Mouse (Mus musculus) kidney, postnatal 10 days (tissue): Measurements from ENCODE around the gene Zfp366.

Experiments used
- DNase-seq: peaks from one replicate; pipeline ENCODE4 v3.0.0; 2021; ENCODE audit warnings: mixed read lengths

Gene Zfp366

DNA sequence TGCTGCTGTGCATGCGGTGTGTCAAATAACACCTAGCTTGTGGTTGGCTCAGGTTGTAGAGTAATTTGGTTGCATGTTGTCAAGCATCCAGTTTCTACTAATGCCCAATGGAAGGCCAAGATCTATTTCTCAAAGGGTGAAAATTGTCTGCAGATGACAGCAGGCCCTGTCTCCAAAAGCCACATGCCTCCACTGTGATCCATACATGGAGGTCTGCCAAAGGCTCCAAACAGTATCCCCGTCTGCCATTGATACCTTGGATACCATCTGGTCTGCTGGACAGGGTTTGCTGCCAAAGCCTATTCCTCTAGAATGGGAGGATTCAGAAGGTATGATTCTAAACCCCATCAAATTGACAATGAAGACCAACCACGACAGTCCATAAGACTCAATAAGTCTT, 74.1 kb downstream of the Zfp366 start:
- no peak for DNase-seq

DNA sequence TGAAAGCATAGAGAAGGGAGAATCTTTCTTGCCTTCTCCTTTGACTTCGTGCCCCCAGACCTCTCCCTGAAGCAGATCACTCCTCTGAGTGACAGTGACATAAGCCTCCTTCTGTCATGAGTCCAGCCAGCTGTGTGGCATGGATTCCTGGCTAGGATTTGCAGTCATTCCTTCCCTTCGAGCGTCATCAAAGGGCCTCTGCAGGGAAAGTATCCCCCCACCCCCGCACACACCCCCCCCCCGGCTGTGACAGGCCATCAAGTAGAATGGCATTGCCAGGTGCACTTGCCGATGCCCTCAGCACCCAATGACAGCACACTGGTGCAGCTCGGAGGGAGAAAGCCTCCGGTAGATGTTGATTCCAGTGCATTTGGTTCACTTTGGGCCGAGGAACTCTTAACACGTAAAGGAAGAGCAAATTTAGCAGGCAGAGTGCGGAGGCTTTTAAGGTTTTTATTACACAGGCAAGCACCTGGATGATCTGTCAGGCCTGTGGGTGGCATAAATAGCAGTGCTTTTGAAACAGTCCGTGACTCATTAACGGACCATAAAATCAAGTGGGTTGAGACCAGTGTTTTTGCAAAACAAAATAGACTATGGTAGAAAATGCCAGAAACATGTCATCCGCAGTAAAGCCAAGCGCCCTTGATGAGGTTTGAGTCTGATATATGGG, 75.0 kb downstream of the Zfp366 start:
- DNase-seq: no peak

DNA sequence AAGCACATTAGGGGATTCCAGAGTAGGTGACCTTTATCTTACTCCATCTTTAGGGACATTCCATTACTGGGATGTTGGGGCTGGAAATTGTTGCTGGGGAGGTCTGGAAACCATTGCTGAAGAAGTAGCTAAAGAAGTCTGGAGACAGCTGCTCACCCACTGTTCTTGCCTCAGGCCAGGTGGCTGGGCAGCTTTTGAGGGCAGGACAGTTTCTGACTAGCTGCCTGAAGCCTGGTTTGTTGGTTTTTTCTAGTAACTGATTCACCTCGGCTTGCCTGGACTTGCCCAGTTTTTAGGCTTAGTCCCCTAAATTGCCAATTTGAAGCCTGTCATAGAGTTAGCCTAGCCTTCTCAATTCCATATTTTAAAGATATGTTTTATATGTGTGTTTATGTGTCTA, 77.8 kb downstream of the Zfp366 start:
- no peak for DNase-seq

DNA sequence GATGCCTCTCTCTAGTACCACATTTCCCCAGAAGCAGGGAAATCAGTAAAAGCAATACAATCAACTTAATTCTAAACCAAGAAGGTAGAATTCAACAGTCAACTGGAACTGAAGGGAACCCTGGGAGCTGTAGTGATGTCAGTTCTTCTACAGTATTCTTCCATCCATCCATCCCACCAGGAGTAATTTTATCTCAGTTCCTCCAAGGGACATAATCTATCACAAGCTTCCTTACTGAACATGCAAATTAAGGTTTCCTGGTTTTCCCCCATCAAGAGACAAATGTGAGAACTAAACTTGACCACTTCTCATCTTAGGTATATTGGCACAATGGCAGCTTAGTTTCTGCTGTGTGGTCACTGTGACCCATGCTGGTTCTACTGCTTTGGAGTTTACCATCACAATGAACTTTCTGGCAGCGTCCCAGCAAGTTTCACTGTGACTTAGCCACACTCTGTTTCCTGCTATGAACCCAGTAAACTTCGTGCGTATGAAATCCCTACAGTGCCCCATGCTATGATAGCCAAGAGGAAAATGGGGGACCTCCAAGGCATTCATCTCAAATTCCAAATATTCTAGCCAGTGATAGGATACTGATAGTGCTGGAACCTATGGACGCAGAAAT, 78.6 kb downstream of the Zfp366 start:
- DNase-seq: no peak

DNA sequence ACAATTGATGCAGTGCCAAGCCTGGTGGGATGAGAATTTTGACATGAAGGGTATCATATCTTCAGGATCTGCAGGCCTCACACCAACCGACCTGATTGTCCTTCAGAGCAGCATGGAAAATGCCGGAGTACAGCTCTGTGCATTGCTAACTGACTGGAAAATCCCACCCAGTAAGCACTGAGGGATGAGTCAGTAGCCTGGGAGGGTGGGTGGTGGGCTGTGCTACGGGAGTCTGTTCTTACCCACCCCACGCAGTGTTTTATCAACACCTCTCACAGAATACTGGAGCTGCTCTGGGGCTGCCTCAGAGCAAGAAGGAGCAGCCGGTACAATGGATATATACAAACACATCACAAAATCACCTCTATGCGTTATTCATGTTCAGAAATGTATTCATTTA, 79.9 kb downstream of the Zfp366 start:
- DNase-seq: no peak

DNA sequence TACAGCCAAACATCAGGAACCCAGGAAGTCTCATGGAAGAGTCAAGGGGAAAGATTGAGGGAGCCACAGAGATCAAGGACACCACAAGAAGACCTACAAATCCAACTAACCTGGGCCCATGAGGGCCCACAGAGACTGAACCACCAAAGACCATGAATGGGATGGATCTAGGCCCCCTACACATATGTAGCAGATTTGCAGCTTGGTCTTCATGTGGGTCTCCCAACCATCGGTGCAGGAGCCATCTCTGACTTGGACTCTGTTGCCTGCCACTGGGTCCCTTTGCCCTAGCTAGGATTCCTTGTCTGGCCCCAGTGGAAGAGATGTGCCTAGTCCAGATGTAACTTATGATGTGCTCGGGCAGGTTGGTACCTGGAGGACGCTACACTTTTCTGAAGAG, 87.4 kb downstream of the Zfp366 start:
- DNase-seq: no peak

DNA sequence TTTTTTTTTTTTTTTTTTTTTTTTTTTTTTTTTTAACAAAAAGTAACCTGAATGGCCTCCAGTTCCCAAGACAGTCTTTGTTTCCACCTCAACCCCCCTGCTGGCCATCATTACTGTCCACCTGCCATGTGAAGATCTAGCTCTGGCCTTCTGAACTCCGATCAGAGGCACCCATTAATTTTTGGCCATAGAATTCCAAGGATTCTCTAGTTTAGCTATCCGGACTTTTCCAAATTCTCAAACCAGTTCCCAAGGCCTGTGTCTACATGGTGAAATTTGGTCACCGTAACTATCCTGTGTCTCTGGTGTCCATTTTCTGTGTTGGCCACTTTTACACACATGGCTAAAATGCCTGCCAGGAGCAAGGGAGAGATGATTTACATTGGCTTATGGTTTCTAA, 92.9 kb downstream of the Zfp366 start:
- DNase-seq: no peak

DNA sequence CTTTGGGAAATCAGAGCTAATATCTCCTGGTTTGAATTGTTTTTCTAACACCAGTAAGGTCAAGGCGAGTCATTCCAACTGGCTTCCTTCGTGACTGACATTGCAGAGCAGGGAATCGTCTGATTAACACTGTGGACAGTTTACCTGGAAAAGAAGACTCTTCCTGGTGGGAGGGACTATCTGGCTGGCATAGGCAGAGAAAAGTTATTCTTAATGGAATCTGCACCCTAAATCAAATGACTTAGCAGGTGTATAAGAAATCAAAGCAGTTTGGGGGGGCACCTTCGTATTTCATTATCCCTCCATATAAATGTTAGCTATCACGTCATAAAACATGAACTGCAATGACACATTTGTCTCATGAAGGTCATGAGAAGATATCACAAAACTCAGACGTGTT, 93.9 kb downstream of the Zfp366 start:
- no peak for DNase-seq

DNA sequence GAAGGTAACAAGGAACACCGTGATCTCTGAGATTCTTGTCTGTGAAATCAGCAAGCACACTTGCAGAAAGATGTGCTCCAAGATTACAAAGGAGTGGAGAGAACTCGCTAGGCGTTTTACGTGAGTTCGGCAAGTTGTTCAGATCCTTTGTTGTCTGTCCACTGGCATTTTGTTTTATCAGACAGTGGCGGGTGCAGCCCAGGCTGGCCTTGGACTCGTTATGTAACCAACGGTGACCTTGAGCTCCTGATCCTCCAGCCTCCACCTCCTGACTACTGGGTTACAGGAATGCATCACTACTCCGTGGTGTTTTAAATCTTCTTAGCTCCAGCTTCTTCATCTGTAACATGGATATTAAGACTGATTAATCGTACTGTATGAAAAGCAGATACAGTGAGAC, 94.7 kb downstream of the Zfp366 start:
- DNase-seq: no peak

DNA sequence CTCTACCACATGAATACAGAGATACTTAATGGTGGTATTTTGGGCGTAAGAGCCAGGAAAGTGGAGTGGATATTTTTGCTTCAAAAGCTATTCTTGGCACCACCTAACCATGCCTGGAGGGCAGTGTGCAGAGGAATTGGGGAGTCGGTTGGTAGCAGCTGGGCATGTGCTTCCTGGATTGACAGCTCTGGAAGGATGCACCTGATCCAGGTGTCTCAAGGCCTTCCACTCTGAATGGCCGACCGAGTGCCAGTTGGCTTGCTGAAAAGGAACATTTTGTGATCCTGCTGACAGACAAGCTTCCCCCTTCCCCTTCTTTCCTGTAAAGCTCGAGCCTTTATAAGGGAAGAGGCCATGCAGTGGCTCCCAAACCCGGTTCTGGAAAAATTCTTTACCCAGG, 98.3 kb downstream of the Zfp366 start:
- DNase-seq: no peak

DNA sequence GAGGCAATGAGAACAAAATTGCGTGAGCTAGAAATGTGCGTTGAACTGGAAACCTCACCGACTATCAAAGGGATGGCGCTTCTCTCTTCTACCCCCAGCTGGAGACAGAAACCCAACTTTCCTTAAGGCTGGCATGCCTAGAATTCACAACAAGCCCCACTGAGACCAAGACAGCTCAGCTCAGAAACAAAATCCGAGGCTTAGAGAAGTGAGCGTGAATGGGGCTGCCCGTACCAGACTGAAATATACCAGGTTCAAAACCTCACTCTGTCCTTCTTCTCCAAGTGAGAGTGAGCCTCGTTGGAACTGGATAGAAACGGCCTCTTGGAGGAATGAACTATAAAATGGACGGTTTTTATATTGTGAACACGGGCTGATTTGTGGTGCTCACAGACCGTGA, 99.3 kb downstream of the Zfp366 start:
- no peak for DNase-seq

DNA sequence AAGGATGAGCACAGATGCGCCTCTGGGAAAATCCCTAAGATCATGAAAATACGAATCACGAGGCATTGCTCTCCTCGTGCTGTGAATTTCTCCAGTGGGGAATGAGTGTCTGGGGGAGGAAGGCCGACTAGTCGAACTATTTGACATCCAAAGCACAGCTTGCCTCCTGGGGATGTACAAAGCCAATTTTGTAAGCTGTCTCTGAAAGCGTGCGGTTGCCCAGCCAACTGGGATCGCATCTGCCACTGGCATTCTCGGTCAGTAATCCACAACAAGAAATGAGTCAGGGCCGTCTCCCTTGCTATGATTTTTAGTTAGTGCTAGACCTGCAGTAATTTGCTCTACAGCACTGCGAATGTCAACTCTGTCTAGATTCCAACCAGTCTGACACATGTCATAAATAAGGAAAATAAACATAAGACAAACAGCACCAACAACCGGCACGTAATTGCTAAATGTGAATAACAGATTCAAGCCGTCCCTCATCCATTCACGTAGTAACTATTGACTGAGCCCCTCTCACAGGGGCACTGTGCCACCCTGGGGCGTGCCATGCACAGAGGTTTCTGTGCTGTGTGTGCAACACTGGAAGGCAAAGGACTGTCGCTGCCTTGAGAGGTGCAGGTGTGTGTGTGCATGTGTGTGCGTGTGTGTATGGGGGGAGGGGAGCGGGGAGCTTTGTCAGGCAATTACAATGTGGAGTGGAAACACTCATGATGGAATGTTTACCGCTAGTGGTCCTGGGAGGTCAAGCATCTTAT, 100.0 kb downstream of the Zfp366 start:
- DNase-seq: no peak

DNA sequence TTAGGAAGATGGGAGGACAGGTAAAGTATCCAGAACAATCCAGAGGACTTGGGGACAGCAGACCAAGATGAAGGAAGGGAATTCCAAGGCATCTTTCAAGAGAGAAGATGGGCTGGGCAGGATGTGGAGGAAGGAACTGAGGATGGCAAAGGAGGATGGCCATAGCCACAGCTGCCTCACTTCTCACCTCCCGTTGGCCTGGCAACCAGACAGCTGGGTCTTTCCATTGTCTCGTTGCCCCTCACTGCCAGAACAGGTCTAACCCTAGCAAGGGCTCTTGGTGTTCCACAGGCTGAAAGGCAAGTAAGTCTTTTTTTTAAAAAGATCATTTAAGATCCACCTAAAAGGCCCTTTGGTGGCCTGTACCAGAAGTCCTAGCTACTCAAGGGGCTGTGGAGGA, 100.6 kb downstream of the Zfp366 start:
- no peak for DNase-seq

DNA sequence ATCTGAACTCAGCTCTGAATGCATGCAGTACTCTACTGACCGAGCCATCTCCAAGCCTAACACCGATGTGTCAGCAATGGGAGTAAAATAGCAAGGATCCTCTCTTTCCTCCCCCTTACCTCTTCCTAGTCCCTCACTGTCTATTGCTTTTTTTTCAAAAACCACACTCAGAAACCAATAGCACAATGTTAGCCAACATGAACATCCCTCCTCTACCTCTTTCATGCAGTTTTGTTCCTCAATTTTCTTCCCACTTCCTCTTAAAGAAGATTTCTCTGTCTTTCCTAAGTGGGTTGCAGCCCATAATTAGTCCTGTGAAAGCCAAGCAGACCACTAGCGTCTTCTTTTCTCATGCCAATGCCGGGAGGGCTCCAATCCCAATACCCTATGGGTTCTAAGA, 102.6 kb downstream of the Zfp366 start:
- DNase-seq: no peak

DNA sequence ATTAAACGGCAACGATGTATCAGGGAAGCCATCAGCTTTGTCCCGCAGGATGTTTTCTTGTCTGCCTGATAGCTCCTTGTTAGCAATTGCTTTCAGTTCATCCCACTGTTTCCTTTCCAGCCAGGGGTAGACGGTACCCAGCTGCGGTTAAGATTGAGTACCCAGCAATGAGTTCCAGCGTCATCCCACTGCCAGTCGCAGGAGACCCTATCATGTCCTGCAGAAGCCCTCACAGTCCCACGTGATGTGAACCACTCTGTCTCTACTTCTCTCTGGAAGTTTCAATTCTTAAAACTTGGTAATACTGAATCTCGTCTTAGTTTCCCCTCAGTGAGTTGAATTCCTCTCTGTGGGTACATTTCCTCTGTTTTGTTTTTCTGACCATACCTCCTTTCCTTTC, 103.2 kb downstream of the Zfp366 start:
- no peak for DNase-seq

DNA sequence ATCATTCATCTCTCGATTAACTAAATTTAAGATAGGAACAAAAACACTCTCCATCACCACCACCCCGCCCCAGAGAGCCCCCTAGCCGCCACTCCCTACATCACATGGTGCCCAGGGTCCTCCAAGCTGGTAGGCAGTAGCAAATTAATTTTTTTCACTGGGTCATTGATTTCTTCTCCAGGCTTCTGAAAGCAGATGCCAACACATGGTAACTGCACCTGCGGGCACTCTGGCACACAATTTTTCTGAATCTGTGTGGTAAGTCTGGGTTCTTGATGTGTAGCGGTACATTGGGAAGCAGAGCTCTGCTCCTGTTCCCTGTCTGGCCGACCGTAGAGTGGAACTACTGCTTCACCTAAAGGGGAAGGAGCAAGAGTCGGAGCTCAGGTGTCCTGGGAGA, 106.1 kb downstream of the Zfp366 start:
- DNase-seq: no peak

DNA sequence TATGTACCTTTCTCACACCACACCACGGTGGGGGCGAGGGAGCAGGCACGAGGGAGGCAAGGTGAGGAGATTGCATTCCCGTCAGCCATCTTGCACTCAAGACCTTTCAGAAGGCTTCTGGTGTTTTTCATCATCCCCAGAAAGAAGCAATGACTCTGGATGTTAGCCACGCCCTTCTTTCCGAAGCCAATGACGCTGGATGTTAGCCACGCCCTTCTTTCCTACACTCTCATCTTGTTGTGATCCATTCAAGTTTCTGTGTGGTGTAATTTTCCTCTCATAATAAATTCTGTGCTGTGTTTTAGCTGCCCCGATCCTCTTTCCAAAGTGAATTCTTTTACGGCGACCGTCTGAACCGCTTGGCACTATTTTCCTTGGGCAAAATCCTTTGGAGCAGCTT, 109.6 kb downstream of the Zfp366 start:
- no peak for DNase-seq

DNA sequence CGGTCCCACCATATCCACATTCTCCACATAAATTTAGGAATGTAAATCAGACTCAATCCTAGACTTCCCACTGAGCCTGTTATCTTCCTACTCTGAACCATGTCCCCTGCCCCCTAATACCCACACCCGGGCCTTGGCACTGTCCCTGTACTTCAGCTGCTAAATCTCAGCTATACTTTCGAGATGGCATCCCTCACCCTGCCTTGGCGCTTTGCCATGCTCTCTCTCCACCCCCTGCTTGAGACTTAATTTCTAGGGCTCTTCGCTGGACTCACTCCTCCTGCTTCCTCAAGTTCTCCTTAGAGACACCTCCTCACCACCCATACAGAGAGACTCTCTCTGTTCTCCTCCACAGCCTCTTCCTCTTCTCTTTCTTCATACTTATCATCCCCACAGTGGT, 115.3 kb downstream of the Zfp366 start:
- no peak for DNase-seq
